Mouse (Mus musculus): ENCODE measurements at regions not wholly inside any gene's neighbourhood (a gene's known extent, or its start where the extent isn't known, plus 50 kb on each side); places are given as distances from the start of the nearest gene placed in this dataset.

DNA sequence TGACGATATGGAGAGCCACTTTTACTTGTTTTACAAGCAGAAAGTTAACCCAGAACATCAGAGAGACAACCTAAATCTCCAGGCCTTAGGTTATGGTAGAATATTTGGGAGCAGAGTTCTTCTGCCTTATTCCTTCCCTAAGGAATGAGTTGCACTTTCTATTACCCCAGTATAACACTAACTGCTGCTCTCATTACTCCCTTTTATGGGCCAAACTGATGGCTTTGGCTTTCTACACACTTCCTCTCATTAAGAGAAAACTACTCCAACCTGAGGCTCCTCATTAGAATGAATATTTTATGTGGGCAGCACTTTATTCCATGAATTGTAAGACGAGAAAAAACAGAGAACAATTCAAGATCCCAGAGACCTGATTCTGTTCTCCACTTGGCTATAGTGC lies 289.0 kb upstream of the Tnc start:
- no peak for DNase-seq (ENCODE audit: inconsistent age in 2 of 2, low spot score in 1 of 2)

DNA sequence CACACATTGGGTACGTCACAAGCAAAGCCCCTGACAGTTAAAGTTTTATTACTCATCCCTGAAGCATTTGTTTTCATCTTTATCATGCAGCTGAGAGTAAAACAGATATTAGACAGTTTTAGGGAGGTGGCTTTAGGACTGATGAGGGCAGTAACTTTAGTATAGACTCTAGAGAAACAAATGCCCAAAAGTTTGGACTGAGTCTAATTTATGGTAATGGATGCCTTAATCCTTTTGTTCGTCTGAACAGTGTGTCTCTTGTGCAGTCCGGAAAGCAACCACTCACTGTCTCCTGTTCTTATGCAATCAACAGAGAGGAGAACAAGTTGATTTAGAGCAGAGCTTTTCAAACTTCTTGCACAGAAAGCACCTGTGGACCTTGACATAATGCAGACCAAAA lies 283.4 kb upstream of the Tnc start:
- no peak for DNase-seq (ENCODE audit: inconsistent age in 2 of 2, low spot score in 1 of 2)

GRCm38 (mm10) chr4:64324391-64324790 lies 277.6 kb upstream of the Tnc start:
- DNase-seq (ENCODE audit: inconsistent age in 2 of 2, low spot score in 1 of 2) = peak in 1 of 2 experiments; percentile 73

DNA sequence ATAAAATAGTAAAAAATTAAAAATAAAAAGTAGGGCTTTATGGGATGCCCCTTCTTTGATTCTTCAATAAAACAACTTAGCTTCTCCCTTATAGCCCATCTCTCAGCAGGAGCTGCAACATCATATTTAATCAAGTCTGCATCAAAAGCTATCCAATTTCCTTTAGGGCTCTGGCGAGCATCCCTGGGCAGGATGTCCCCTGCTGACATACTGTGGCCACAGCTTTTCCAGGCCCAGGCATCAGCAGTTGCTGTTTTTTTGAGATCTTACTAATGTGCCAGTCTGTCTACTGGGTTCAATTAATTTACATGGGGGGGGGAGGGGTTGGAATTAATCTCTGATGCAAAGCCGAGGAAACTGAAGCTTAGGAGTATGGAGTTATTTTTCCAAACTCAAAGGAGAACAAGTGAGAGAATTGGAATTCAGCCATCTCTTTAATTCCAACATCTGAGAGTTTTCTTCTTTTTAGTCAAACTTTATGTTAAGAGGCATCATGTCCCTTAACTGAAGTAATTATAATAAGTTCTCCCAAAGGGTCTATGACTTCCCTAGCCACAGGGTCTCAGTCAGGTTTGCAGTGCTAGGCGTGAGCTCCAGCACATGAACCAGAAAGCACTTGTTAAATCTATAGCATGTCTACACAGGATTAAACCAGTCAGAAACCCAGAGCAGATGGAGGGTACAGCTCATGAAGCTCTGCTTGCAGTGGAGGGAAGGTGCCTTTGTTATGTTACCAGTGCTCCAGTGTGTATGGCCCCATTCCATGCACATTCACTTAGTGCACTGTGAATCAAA lies 269.9 kb upstream of the Tnc start:
- no peak for DNase-seq (ENCODE audit: inconsistent age in 2 of 2, low spot score in 1 of 2)

- no peak for DNase-seq (ENCODE audit: inconsistent age in 2 of 2, low spot score in 1 of 2)
These were observed 250.1 kb upstream of the Tnc start for GRCm38 (mm10) chr4:64296941-64297340.

GRCm38 (mm10) chr4:64282471-64282870 lies 235.7 kb upstream of the Tnc start:
- DNase-seq (ENCODE audit: inconsistent age in 2 of 2, low spot score in 1 of 2) = no peak

GRCm38 (mm10) chr4:64276980-64277379 lies 230.2 kb upstream of the Tnc start:
- no peak for DNase-seq (ENCODE audit: inconsistent age in 2 of 2, low spot score in 1 of 2)

DNA sequence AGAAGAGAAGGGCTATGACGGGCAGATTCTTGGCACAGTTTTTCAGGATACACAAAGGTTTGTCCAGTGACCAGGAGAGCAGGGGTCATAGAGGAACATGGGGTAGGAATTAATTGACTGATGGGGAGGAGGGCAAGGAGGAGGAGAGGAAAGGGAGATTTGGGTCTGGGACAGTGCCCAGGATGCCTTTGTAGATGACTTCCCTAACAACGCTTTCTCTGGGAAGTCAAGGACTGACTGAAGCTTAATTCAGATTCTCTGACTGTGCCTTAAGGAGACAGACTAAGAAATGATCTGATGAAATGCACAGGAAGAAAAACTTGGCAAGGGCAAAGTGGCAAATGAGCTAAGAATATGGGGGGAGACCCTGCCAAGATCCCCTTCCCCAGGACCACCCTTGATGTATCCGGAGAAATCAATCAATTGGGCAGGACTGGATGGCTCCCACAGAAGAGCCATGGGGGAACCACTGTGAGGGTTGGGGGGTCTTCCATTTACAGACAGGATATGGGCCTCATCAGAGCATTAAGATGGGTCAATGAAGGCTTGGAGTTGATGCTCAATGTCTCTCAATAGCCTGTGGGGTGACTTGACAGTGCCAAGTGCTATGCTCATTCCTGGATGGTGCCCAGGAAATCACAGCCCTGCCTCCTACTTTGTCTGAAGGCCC lies 227.6 kb upstream of the Tnc start:
- no peak for DNase-seq (ENCODE audit: inconsistent age in 2 of 2, low spot score in 1 of 2)

DNA sequence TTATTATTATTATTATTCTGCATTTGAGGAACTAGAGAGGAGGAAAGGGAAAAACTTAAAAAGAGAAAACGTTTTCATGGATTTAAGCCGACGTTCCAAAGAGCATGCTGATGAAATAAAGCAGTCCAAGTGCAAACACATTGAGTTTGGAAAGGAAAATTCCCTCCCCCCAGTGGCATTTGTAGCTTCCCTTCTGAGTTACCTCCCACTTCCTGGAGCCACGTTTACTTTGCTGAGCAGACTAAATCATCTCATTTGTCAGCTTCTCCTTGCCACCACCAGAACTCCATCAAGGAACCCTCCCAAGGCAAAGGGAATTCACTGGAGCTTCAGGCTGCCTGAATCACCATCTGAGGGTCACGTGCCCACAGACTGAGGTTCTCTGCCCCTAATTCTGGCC lies 223.0 kb upstream of the Tnc start:
- no peak for DNase-seq (ENCODE audit: inconsistent age in 2 of 2, low spot score in 1 of 2)

DNA sequence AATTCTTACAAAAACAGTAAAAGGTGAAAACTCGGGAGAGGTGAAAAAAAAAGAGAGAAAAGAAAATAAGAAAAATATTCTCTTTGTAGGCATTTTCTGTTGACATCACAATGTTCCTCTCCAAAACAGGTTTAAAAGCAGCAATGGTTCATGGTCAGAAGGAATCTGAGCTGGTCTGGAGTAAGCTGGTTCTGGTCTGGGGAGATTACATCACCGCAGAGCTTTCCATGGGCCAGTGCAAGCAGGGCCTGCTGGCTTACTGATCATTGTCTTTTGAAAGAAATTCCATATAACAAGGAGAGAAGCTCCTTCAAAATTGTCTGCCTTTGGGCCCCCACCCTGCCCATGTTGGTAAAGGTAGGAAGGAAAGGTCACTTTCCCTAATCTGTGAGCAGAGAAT lies 222.3 kb upstream of the Tnc start:
- DNase-seq (ENCODE audit: inconsistent age in 2 of 2, low spot score in 1 of 2) = no peak

DNA sequence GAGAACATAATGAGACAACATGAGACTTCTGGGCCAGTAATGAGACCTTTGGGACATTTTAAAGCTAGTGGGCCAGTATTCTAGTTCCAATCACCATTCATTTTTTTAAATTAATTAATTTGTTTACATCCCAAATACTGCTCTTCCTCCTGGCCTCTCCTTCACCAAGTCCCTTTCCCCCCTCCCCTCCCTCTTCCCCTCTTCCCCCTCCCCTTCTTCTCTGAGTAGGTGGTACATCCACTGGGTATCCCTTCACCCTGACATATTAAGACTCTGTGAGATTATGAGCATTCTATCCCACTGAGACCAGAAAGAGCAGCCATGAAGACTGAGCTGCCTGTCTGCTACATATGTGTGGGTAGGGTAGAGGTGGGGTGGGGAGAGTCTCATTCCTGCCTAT lies 213.7 kb upstream of the Tnc start:
- no peak for DNase-seq (ENCODE audit: inconsistent age in 2 of 2, low spot score in 1 of 2)

GRCm38 (mm10) chr4:64260188-64260444 lies 213.3 kb upstream of the Tnc start:
- DNase-seq (ENCODE audit: inconsistent age in 2 of 2, low spot score in 1 of 2) = no peak

- DNase-seq (ENCODE audit: inconsistent age in 2 of 2, low spot score in 1 of 2) = no peak
These were observed 212.8 kb upstream of the Tnc start for GRCm38 (mm10) chr4:64259348-64260187.

DNA sequence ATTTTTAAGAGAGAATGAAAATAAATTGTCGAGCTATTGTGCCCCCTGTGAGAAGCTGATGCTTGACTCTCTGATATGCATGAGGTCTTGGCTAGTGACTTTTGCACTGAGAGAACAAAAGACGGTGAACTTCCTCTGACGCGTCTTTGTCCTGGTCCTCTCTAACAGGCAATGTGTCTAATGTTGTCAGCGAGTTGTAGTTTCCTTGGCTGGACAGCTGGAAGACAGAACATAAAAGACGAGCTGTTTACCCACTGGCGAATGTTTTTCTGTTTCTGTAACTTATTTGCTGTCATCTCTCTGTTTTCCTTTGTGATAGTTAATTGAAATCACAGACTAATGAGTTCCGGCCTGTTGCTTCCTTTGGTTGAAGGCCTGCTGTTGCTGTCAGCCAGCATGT lies 208.4 kb upstream of the Tnc start:
- DNase-seq (ENCODE audit: inconsistent age in 2 of 2, low spot score in 1 of 2) = no peak

DNA sequence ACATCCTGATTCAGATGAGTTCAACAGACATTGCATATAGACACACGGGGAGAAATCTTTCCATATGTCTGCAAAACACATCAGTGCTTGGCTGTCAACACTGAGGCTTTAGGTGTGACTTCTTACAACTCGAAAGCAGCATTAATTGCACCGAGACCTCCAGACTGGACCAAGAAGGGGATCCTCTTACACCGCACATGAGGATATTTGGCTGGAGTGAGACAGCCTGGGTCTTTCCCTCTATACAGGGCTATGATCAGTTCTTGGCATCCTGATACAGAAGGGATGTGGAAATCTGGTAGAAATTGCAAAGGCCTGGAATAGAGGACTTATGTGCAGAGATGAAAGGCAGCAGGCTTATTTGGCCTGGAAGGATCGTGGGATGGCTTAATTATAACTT lies 203.9 kb upstream of the Tnc start:
- DNase-seq (ENCODE audit: inconsistent age in 2 of 2, low spot score in 1 of 2) = no peak

GRCm38 (mm10) chr4:64238196-64238740 lies 191.5 kb upstream of the Tnc start:
- DNase-seq (ENCODE audit: inconsistent age in 2 of 2, low spot score in 1 of 2) = no peak

GRCm38 (mm10) chr4:64235534-64235933 lies 188.7 kb upstream of the Tnc start:
- no peak for DNase-seq (ENCODE audit: inconsistent age in 2 of 2, low spot score in 1 of 2)

DNA sequence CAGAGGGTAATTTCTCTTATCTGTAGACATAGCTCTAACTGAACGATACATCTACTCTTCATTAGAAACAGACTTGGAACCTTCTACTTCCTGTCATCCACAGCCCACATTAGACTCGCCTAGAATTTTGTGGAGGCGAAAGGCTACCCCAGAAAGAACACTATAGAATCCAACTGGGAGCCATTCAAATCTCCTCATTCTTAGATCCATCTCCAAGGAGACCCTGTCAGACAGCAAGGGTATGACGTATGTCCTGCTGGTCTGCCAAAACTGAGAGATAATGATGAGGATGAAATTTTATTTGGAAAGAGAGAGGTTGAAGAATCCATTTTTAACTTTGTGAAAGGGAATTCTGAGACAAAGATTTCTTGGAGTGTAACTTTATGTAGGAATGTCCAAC lies 185.3 kb upstream of the Tnc start:
- DNase-seq (ENCODE audit: inconsistent age in 2 of 2, low spot score in 1 of 2) = no peak

DNA sequence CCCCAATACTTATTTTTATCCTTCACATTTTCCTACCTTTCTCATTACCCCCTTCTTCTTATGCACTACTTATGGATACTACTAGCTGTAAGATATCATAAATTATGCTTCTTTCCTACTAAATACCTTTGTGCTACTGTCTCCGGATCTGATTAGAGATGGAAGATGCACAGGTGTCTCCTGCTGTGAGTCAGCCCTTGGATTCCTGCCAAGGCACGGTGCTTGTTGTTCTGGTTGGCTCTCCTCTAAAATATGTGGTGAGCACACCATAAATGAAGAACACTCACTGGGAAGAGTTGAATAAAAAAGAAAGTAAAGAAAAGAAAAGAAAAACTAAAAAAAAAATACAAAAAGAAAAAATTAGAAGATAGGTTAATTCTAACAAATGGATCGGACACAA lies 181.5 kb upstream of the Tnc start:
- DNase-seq (ENCODE audit: inconsistent age in 2 of 2, low spot score in 1 of 2) = no peak

DNA sequence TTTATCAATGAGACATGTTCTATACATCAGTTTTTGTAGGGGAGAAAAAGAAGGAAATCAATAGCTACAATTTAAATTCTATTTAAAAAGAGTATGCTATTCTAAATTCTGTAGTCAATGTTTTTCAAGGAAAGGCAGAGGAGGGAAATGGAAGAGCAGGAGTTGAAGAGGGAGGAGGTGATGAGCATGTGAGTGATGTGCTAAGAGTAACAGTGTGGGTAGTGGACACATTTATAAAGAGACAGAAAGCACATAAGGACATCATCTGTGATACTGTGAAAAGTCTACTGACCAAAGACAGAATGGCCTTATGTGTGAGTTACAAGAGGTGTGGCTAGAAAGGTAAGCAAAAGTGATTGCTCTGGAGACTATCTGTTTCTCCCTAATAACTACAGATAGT lies 179.8 kb upstream of the Tnc start:
- DNase-seq (ENCODE audit: inconsistent age in 2 of 2, low spot score in 1 of 2) = no peak

DNA sequence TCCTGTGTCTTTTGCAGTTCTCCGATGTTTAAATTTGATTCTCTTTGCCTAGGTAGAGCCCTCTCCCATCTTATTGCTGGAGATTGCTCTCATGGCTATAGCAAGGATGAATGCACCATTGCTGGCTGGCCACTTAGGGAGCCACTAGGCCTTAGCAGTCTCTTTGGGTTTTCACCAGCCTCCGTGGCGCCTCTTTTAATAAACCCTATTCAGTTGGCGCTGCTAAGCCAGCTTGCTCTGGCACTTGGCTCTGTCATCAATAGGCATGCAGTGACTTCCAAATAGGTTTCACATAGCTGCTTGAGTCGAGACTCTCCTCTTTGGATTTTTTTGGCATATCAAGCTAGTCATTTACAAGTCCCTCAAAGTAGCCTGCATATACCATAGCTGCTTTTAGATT lies 178.1 kb upstream of the Tnc start:
- no peak for DNase-seq (ENCODE audit: inconsistent age in 2 of 2, low spot score in 1 of 2)

DNA sequence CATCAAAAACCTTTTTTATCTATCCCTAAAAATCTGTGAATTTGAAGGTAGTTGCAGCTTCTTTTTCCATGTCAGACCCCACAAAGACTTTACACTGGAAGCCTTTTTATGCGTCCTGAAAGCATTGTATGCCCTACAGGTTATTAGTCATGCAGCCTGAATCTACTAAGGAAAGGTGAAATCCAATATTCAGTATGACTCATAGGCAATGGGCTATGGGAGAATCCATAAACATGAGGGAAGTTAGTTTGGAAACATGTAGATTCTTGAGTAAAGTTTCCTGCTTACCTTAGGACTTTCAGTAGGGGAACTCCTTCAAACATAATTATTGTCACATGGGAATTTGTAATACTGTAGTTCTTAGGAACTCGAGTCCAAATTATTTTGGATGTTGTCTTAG lies 173.0 kb upstream of the Tnc start:
- no peak for DNase-seq (ENCODE audit: inconsistent age in 2 of 2, low spot score in 1 of 2)
